Mouse (Mus musculus) embryonic facial prominence, embryonic 13.5 days (tissue): Measurements from ENCODE around the gene Efcab11. TPM values are rescaled to one million over a fixed set of nuclear protein-coding genes. Genes with fewer than 3 reads are reported as not detected.

ENCODE experiments used
- ATAC-seq: fragments of 200-750 bp; cut with Nextera tagmentation; 2 replicates; pipeline ENCODE4 v1.8.0; 2017; ENCODE audit warnings: low read depth; ENCODE audit not compliant: insufficient number of reproducible peaks, insufficient read depth, low FRiP score, low TSS enrichment
- H3K27ac ChIP-seq: fragments of 300-500 bp; sonication (generic); 2 replicates; pipeline ENCODE4 v1.5.1; 2015; ENCODE audit warnings: moderate library complexity, mild to moderate bottlenecking, inconsistent platforms
- H3K27me3 ChIP-seq: fragments of 300-500 bp; sonication (generic); 2 replicates; pipeline ENCODE4 v1.6.1; 2015; ENCODE audit warnings: mild to moderate bottlenecking, inconsistent platforms
- H3K36me3 ChIP-seq: fragments of 300-500 bp; sonication (generic); 2 replicates; pipeline ENCODE4 v1.6.1; 2015; ENCODE audit warnings: mild to moderate bottlenecking, inconsistent platforms
- H3K4me1 ChIP-seq: fragments of 300-500 bp; sonication (generic); 2 replicates; pipeline ENCODE4 v1.6.1; 2015; ENCODE audit warnings: inconsistent platforms
- H3K4me2 ChIP-seq: fragments of 300-500 bp; sonication (generic); 2 replicates; pipeline ENCODE4 v1.6.1; 2015; ENCODE audit warnings: moderate library complexity, mild to moderate bottlenecking, inconsistent platforms
- H3K4me3 ChIP-seq: fragments of 300-500 bp; sonication (generic); 2 replicates; pipeline ENCODE4 v1.5.1; 2015; ENCODE audit warnings: mild to moderate bottlenecking, inconsistent platforms
- H3K9ac ChIP-seq: fragments of 300-500 bp; sonication (generic); 2 replicates; pipeline ENCODE4 v1.6.1; 2015; ENCODE audit warnings: mild to moderate bottlenecking, inconsistent platforms
- H3K9me3 ChIP-seq: fragments of 300-500 bp; sonication (generic); 2 replicates; pipeline ENCODE4 v1.6.1; 2016; ENCODE audit warnings: inconsistent platforms
- WGBS: fragments of 180-500 bp; shearing (Covaris S2); methylation state at CpG from one replicate; pipeline ENCODE4 v1.1.7; 2015; ENCODE audit warnings: mixed read lengths; 5-methylcytosine and 5-hydroxymethylcytosine counted together
- polyA plus RNA-seq: library from polyadenylated mRNA; unstranded; fragments of >200 nt; fragmentation: Nextera tagmentation; extraction: Ambion mirVana; gene quantifications from 2 replicates; pipeline ENCODE4 v1.2.1, GENCODE M21; 2015

Efcab11 gene
- polyA plus RNA-seq, 1 experiment from 2014 or later = 16.8 TPM

GRCm38 (mm10) chr12:99904537-99904936 is 20.3 kb upstream of the Efcab11 start:
- peaks cover 70% of the 10 kb centered on the region for H3K36me3 ChIP-seq
- H3K4me2 ChIP-seq = no peak overlapping the region
- no peaks in the 10 kb centered on the region for H3K4me1 ChIP-seq
- H3K9me3 ChIP-seq = no peaks in the 10 kb centered on the region
- no peaks in the 10 kb centered on the region for H3K27me3 ChIP-seq
- 92% methylated on average over 5 of the region's 5 CpGs for WGBS
- no peak overlapping the region for H3K4me3 ChIP-seq
- no peak overlapping the region for H3K9ac ChIP-seq
- no peak for ATAC-seq
- H3K27ac ChIP-seq = no peak overlapping the region

- no peaks in the 10 kb centered on the region for H3K27me3 ChIP-seq
- no peak overlapping the region for H3K4me2 ChIP-seq
- ATAC-seq = no peak
- 86% methylated on average over 4 of the region's 4 CpGs for WGBS
- no peak overlapping the region for H3K27ac ChIP-seq
- H3K36me3 ChIP-seq = peaks cover 70% of the 10 kb centered on the region
- no peak overlapping the region for H3K4me3 ChIP-seq
- H3K4me1 ChIP-seq = no peaks in the 10 kb centered on the region
- H3K9me3 ChIP-seq = no peaks in the 10 kb centered on the region
- no peak overlapping the region for H3K9ac ChIP-seq
Measured at GRCm38 (mm10) chr12:99902867-99903370, 18.7 kb upstream of the Efcab11 start.

DNA sequence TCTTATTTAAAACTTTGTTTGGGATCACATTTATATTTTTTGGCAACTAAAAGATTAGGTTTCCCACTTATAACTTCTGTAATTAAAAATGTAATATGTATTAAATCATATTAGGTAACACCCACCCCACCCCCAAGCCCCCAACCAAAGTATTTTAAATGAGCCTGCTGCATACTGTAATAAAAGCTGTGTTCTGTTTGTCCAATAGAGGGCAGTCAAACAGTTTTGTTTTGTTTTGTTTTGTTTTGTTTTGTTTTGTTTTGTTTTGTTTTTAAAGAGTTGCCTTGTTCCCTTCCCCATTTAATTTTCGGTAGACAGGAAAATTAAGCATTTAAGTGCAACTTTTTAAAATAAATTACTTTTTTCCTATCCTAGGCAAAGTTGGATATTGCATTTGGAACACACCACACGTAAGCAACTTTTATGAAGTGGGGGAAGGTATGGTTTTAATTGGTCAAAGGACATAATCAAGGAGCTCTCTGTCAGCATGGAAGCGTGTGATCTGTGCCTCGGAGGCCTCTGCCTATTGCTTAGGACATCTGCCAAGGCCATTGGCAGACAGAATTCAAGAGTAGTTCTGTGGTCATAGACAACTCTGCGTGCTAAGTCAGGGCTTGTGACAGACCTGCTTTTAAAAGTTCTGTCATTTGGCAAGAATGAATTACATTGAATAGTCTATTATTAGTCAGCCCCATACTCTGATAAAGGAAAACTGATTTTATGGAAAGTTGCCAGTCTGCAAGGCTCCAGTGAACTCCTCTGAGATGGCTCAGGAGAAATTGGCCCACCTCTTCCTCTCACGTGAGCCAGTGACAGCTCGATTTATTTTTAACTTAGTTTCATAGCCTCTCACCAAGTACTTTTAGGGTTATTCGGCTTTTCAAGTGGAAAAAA is 18.0 kb upstream of the Efcab11 start:
- no peak overlapping the region for H3K27ac ChIP-seq
- H3K4me3 ChIP-seq = no peak overlapping the region
- no peak overlapping the region for H3K4me2 ChIP-seq
- 79% methylated on average over 8 of the region's 8 CpGs for WGBS
- H3K27me3 ChIP-seq = no peaks in the 10 kb centered on the region
- no peaks in the 10 kb centered on the region for H3K4me1 ChIP-seq
- no peaks in the 10 kb centered on the region for H3K9me3 ChIP-seq
- no peak overlapping the region for H3K9ac ChIP-seq
- no peak for ATAC-seq
- H3K36me3 ChIP-seq = peaks cover 70% of the 10 kb centered on the region

GRCm38 (mm10) chr12:99899991-99900390 is 15.8 kb upstream of the Efcab11 start:
- ATAC-seq = no peak
- Histone ChIP-seq H3K27ac (no peak overlapping the region), H3K4me3 (no peak overlapping the region), H3K9me3 (no peaks in the 10 kb centered on the region), H3K27me3 (no peaks in the 10 kb centered on the region), H3K9ac (no peak overlapping the region), H3K36me3 (peaks cover 69% of the 10 kb centered on the region), H3K4me2 (no peak overlapping the region), H3K4me1 (no peaks in the 10 kb centered on the region)
- WGBS = 36% methylated on average over 2 of the region's 3 CpGs

DNA sequence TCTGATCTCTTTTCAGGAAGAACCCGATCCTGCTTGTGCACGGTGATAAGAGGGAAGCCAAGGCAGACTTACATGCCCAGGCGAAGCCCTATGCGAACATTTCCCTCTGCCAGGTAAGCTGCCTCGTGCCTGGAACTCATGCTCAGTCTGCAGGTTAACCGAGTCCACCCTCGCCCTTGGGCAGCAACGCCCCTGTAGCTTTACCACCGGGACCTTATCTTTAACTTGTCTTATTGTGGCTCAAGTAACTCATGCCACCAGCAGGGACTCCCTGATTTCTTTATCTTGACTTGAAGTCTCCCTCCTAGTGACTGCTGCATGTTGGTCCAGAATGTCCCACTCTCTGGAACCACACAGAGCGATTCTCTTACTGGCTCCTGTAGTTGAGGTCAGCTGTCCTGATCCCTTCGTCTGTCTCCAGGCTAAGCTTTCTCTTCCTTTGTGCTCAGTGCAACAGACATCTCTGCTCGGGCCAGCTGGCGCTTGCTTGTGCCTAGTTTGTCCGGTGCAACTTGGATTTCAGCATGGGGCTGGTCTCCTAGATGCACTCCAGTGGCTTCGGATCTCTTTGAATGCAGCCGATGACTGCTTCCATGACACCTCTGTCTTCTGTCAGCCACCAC is 14.1 kb upstream of the Efcab11 start:
- no peaks in the 10 kb centered on the region for H3K9me3 ChIP-seq
- peaks cover 71% of the 10 kb centered on the region for H3K36me3 ChIP-seq
- H3K9ac ChIP-seq = no peak overlapping the region
- 83% methylated on average over 16 of the region's 16 CpGs for WGBS
- no peak overlapping the region for H3K4me2 ChIP-seq
- no peak for ATAC-seq
- H3K27ac ChIP-seq = no peak overlapping the region
- no peaks in the 10 kb centered on the region for H3K4me1 ChIP-seq
- no peaks in the 10 kb centered on the region for H3K27me3 ChIP-seq
- no peak overlapping the region for H3K4me3 ChIP-seq

- no peak overlapping the region for H3K4me3 ChIP-seq
- H3K9me3 ChIP-seq = no peaks in the 10 kb centered on the region
- H3K27me3 ChIP-seq = no peaks in the 10 kb centered on the region
- WGBS = 89% methylated on average over 4 of the region's 4 CpGs
- peaks cover 73% of the 10 kb centered on the region for H3K36me3 ChIP-seq
- no peak for ATAC-seq
- no peak overlapping the region for H3K27ac ChIP-seq
- H3K9ac ChIP-seq = no peak overlapping the region
- no peaks in the 10 kb centered on the region for H3K4me1 ChIP-seq
- H3K4me2 ChIP-seq = no peak overlapping the region
Measured at GRCm38 (mm10) chr12:99897846-99898245, 13.6 kb upstream of the Efcab11 start.

GRCm38 (mm10) chr12:99885282-99885901 is 1.2 kb upstream of the Efcab11 start:
- Histone ChIP-seq H3K27me3 (no peaks in the 10 kb centered on the region), H3K4me2 (peak overlapping the region; percentile 89), H3K4me1 (peaks cover 18% of the 10 kb centered on the region), H3K9ac (peak overlapping the region; percentile 87), H3K4me3 (peak overlapping the region; percentile 88), H3K27ac (peak overlapping the region; percentile 81; the same call in 1 of the 2 replicates), H3K36me3 (no peaks in the 10 kb centered on the region; the same call in 1 of the 2 replicates), H3K9me3 (no peaks in the 10 kb centered on the region)
- WGBS = 39% methylated on average over 8 of the region's 8 CpGs
- ATAC-seq = no peak

DNA sequence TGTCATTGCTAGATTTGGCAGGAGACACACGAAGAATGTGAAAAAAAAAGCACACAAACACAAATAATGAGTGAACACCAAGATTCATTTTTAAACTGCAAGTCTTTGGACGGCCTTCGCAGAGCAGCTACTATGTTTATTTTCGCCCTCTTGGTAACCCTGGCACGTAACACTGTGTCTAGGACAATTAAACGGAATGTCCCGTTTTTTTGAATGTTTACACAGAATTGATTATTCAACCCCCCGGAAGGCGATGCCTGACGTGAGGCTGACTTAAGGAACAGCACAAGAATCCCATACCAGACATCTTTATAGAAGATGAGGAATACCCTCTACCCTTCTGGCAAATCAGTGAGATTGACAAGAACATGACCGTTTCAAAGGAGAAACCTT is 530 bp downstream of the Efcab11 start:
- under 1% methylated on average over 11 of the region's 11 CpGs for WGBS
- H3K27ac ChIP-seq = peak overlapping the region; percentile 81
- no peaks in the 10 kb centered on the region for H3K36me3 ChIP-seq
- no peaks in the 10 kb centered on the region for H3K27me3 ChIP-seq
- H3K4me1 ChIP-seq = peaks cover 18% of the 10 kb centered on the region
- peak overlapping the region; percentile 89 for H3K4me2 ChIP-seq
- H3K9me3 ChIP-seq = no peaks in the 10 kb centered on the region
- H3K9ac ChIP-seq = peak overlapping the region; percentile 87
- H3K4me3 ChIP-seq = peak overlapping the region; percentile 88
- ATAC-seq = no peak

DNA sequence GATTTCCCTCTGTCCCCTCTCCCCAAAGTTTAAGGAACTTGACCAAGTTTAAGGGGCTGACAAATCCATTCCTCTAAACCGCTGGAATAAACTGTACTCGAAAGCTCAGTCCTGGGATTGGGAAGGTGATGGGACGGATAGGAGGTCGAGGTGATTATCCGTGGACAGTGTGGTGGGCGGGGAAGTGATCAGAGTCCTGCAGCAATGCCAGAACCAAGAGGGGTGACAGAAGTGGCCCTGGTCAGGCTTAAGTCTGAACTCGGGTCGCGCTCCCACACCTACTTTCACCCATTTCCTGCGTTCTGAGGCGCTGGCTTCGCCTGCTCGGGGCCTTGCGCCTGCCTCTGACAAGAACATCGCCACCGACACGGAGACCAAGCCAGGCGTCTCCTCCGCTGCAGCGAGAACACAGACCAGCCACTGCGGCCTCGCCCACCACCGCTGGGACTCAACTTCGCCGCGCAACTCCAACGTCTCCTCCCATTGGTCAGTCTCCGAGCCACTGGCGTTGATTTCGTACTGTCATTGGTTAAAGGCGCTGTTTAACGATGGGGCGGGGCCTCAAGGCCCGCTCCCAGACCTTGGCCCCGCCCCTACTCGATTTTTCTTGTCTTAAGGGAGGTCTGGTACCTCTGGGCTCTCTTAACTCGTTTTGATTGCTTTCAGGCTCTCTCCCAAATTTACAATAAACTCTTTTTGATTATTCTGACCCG is 1.1 kb downstream of the Efcab11 start:
- Histone ChIP-seq H3K9me3 (no peaks in the 10 kb centered on the region), H3K9ac (peak overlapping the region; percentile 87), H3K4me2 (peak overlapping the region; percentile 89), H3K4me1 (peaks cover 18% of the 10 kb centered on the region), H3K4me3 (peak overlapping the region; percentile 88), H3K27me3 (no peaks in the 10 kb centered on the region), H3K27ac (peak overlapping the region; percentile 81), H3K36me3 (no peaks in the 10 kb centered on the region)
- WGBS = under 1% methylated on average over 38 of the region's 38 CpGs
- peak; percentile 92 for ATAC-seq

GRCm38 (mm10) chr12:99874609-99875008 is 9.6 kb downstream of the Efcab11 start:
- Histone ChIP-seq H3K4me1 (no peaks in the 10 kb centered on the region), H3K27ac (no peak overlapping the region), H3K36me3 (no peaks in the 10 kb centered on the region), H3K4me3 (no peak overlapping the region), H3K27me3 (no peaks in the 10 kb centered on the region), H3K9ac (no peak overlapping the region), H3K4me2 (no peak overlapping the region), H3K9me3 (no peaks in the 10 kb centered on the region)
- no peak for ATAC-seq
- 81% methylated on average over 6 of the region's 6 CpGs for WGBS

DNA sequence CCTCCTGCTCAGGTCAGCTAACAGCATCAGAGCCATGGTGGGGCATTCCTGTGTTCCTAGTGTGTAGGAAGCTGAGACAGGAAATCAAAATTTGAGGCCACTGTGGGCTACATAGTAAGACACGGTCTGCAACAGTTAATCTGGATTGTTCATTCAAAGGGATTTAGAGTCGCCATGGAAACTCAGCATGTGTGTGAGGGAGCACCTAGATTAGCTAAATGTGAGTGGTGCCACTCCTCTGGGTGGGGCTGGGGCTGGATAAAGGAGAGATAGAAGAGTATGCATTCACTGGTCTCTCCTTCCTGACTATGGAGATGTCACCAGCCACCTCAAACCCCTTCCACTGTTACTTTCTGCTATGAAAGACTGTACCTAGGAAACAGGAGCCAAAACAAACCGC is 10.8 kb downstream of the Efcab11 start:
- H3K4me1 ChIP-seq = no peaks in the 10 kb centered on the region
- H3K9ac ChIP-seq = no peak overlapping the region
- H3K27ac ChIP-seq = no peak overlapping the region
- WGBS = 58% methylated on average over 3 of the region's 3 CpGs
- no peak overlapping the region for H3K4me2 ChIP-seq
- no peaks in the 10 kb centered on the region for H3K36me3 ChIP-seq
- no peak overlapping the region for H3K4me3 ChIP-seq
- no peaks in the 10 kb centered on the region for H3K27me3 ChIP-seq
- no peak for ATAC-seq
- H3K9me3 ChIP-seq = no peaks in the 10 kb centered on the region
